Mouse (Mus musculus) mature B cell (primary cell): Measurements from ENCODE around the gene Fmo4.
"Not testable (repeated sequence)": the region's sequence is repeated elsewhere in the genome, so short reads cannot be mapped to it uniquely, and the experiment has no call there.

Source experiments
- in situ Hi-C: fragments of 300-500 bp; cut with MboI; formaldehyde crosslinking; loops from 2 replicates; pipeline ENCODE4 v1.14.3; 2019

Gene Fmo4

DNA sequence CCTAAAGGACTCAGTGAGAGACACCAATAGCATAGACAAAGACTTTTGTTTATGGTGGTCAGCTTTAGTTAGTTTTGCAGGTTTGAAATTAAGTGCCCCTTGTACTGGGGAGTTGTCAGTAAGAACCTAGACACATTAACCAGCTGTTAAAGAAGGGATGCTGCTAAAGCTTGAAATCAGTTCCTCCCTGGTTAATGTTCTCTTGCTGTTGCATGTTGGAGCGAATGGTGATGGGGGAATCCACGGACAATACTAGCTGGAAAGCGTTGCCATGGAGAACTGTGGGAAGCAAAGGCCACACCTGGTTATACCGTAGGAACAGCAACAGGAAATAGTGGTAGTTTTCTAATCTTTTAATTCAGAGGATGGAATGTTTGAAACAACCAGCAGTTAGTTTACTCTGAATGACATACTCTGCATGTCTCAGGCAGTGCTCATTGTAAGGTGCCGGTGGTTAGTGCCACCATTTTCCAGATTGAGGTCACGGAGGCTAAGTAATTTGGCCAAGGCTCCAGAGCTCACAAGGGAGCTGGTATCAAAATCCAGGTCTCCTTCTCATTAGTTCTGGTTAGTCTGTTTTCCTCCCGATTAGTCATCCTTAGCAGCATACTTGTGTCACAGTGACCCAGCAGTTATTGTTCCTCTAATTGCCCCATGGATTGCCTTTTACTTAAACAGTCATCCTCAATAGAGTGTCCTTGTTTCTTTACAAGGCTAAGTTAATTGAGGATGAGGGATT, 21.3 kb downstream of the Fmo4 start:
- in situ Hi-C loops: no loop called here

DNA sequence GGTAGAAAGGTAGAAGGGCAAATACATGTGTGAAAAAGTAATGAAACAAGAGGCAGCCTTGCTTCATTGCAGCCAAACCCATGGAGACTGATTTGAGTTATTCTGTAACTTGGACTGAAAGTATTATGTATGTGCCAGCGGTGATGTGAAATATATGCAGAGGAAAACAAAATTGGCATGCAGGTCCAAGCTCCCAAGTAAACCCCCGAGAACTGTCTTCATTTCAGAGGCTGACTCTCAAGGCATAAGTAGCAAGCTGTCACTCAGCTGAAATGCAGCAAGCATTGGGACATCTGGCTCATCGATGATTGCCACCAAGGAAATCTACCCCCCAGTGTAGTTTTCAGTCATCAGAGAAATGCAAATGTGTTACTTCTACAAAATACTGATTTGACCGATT, 28.6 kb downstream of the Fmo4 start:
- in situ Hi-C loops: no loop called here

DNA sequence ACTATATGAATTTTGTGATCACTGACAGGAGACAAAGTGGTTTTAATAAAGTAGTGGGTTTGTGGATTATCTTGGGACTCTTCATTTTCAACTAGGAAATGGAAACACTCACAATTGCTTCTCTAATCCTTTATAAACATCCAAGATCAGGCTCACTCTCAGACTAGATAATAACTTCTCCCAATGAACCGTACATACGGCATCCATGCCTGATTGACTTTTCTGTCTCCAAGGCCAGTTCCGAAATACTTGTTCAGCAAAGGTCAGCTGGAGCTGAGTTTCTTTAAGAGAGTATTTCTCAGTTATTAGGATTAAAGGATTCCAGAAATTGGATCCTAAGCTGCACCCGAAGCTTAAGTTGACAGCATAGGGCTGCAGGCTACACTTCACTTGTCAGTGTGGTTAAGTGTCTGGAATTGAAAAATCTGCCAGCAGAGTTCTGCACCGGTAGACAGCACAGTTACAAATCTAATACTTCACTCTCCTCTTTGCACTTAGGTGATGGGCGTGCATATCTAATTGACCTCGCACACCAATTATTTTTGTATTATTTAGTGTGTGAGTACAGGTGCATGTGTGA, 30.0 kb downstream of the Fmo4 start:
- in situ Hi-C loops: no loop called here

DNA sequence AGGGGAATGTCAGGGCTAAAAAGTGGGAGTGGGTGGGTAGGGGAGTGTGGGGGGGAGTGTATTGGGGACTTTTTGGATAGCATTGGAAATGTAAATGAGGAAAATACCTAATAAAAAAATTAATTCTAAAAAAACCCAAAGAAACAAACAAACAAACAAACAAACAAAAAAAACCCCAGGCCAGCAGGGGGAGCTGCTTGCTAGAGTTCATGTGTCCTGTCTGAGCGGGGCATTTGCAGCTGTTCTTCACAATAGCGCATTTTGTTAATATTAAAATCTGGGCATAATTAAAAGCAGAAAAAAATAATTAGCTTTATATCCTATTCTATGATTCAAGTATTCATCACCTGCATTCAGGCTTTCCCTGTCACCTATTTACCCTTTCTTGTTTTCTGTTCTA, 32.7 kb downstream of the Fmo4 start:
- in situ Hi-C loops: not testable (repeated sequence)

DNA sequence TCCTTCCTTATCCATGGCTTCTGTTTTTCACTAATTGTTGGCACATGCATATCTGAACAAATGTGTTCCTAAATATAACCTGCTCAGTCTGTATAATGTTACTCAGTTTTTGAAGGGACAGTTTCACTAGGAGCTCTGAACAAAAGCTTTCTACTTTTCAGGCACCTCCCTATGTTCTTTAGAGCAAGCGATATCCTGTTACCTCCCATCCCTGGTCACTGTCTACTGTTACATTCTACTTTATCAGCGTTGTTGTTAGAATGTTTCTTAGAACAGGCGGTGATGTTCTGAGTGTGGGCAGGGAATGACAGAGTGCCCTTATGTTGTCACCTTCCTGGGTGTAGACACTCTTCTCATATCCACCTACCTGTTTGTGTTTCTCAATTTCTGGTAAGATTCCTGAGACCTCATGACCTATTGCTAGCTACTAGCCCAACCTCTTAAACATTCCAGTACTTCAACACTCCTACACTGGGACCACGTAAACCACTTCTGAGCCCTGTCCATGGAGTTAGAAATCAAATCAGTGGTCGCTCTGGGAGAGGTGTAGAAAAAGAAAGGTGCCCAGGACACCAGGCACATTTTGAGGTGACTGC, 35.7 kb downstream of the Fmo4 start:
- in situ Hi-C loops: no loop called here

DNA sequence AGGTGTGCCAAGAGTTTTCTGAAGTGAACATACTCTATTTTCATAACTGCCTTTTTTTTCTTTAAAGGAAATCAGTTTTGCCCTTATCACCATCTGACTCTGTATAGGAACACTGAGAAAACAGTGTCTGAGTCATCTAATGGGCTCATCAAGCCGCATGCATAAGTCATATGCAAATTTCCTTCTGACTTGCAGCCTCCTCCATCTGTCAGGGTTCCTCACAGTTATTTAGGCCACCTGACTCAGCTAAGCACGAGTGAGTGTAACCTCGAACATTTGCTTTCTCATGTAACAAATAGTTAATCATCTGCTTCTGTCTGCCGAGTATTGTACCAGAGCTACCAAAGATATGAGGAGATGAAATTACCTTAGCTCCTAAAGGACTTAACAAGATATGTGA, 40.1 kb downstream of the Fmo4 start:
- in situ Hi-C loops: no loop called here

DNA sequence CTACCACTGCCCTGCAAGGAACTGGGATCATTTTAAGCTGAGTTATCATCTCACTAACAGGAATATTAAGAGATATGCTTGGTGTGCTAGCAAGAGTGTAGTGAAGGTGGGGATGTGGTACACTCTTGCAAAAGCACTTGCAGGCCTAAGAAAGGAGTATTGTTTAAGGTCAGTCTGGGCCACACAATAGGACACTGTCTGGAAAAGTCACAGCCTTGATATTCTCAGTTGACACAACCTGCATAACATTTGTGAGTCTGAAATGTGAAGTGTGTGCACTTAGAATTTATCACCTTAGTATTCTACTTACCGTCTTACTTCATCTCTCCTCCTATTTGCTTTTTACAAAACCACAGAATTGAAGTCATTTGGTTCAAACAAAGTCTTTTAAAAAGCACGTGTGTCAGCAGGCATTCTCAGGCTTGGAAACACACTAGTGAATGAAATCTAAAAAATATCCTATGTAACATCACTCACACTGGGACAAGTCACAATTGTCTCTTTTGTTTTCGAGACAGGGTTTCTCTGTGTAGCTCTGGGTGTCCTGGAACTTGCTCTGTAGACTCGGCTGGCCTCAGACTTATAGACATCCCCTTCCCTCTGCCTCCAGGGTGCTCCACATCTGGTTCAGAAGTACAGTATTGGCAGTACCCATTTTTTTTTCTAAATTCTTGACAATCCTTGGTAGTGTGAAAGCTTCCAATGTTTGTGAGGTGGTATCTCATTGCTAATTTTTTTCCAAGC, 42.0 kb downstream of the Fmo4 start:
- in situ Hi-C loops: no loop called here

DNA sequence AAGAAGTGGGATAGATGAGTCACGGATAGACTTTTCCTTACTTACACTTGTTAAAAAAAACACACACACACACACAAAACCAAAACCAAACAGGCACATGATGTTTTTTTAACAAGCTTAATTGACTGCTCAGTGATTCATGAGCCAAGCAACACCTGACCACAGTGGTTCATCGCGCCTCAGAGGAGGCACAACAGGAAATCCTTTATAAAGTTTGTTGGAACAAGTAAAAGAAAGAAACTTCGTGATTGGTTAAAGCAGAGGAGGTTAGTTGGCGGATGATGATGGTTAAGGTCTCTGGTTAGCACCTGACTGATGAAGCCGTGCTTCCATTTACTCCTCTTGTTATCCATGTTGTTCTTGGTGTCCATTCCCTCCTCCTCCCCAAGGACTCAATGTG, 61.8 kb downstream of the Fmo4 start:
- in situ Hi-C loops: no loop called here

DNA sequence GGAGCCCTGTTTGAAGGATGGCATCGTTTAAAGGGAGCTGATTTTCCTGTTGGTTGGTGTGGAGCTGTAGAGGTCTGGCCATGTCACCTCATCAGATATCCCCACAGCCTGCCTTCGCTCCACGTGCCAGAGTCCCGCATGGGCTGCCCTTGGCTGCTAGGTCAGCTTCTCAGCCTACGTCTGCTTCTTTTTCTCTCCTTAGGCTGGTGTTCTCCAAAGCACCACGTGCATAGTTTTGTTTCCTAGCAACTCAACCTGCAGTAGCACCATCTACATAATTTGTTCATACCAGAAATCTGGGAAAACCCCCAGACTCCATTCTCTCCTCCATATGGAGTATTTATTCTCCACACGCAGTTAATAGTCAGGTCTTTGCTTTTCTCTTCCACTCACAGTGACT, 64.2 kb downstream of the Fmo4 start:
- in situ Hi-C loops: loop anchor here (25.0 kb wide), 1 partner anchor 1188 kb away; the partner anchor contains the start of gene Scyl3

DNA sequence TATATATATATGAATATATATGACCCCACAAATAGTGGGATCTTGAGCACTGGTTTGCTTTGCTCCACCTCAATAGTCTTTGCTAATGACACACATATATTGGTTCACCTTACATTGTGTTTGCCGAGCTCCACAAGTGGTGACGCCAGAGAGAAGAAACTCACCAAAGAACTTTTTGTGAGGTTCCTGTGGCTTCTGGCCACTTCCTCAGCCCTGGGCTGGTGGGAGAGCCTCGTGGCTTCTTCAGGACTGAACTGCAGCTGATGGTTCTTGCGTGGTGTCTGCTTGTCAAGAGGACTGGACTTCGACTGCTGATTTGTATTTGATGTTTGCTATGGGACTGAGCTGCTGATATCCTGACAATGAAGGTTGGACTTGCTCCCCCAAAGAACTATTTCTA, 65.0 kb downstream of the Fmo4 start:
- in situ Hi-C loops: loop anchor here (25.0 kb wide), 1 partner anchor 1189 kb away; the partner anchor contains the start of gene Scyl3
